In genomic region chr10:127738151-127738882, GRCm38 (mm10) we compare ENCODE assay signal across 8 mouse cellular contexts. TPM values are rescaled to one million over a fixed set of nuclear protein-coding genes. Genes with fewer than 3 reads are reported as not detected.
DNase-seq lines count a peak whose midpoint lies in the region; TF ChIP-seq lines count a peak whose summit lies in the region.

No protein-coding gene starts in this region.

- H3K9ac ChIP-seq in CH12.LX (ENCODE audit: insufficient read depth, low read depth), result no peak overlapping the region

- TF ChIP-seq RAD21 in CH12.LX (IDR thresholded peaks at IDR 0.05; ENCODE audit: low read depth, low read length), result peak; percentile 28

- 48% methylated on average over 13 of the region's 13 CpGs for WGBS in limb, embryonic 10.5 days

- no peak for TF ChIP-seq EP300 in CH12.LX (IDR thresholded peaks at IDR 0.05; ENCODE audit: low read length)

- H3K27me3 ChIP-seq in CH12.LX (replicated peaks), result peaks cover 16% of the 10 kb centered on the region
- H3K27me3 ChIP-seq in limb, embryonic 10.5 days (ENCODE audit: low read depth, poor library complexity, severe bottlenecking), result no peaks in the 10 kb centered on the region

- DNase-seq in A20 (ENCODE audit: low read depth, low spot score), result peak; percentile 71
- peak; percentile 42 for DNase-seq in CH12.LX (ENCODE audit: extremely low read depth)
- peak; percentile 49 for DNase-seq in embryo, embryonic 11 days
- DNase-seq in heart, postnatal 36 days, result peak; percentile 56 to 57
- DNase-seq in limb, embryonic 10.5 days (ENCODE audit: low spot score), result peak; percentile 58
- peak; percentile 67 for DNase-seq in naive thymus-derived CD4-positive, alpha-beta T cell, adult 2 months (ENCODE audit: low read depth)
- no peak for DNase-seq in gastrocnemius, postnatal 14 days
- DNase-seq in left cerebral cortex, postnatal 36 days (ENCODE audit: low spot score in 2 of 2), result no peak

- H3K27ac ChIP-seq in CH12.LX (ENCODE audit: insufficient read depth, low read depth), result no peak overlapping the region
- H3K27ac ChIP-seq in limb, embryonic 10.5 days, result no peak overlapping the region

- no peak for TF ChIP-seq POLR2A in CH12.LX (IDR thresholded peaks at IDR 0.05; ENCODE audit: low read depth, low read length)

- peak overlapping the region; percentile 39; the same call in 1 of the 2 replicates for H3K4me2 ChIP-seq in CH12.LX (ENCODE audit: insufficient read depth, low read depth, poor library complexity, severe bottlenecking)

- peaks cover 5 to 20% of the 10 kb centered on the region in 2 experiments; a peak in 2 of 4 replicates for H3K4me1 ChIP-seq in CH12.LX (ENCODE audit: control insufficient read depth in 1 of 2, insufficient read depth in 2 of 2)
- H3K4me1 ChIP-seq in limb, embryonic 10.5 days, result peaks cover 19% of the 10 kb centered on the region

- H3K36me3 ChIP-seq in CH12.LX (replicated peaks in 1 of 2; ENCODE audit: control insufficient read depth in 1 of 2, insufficient read depth in 1 of 2, low read length in 1 of 2), result peaks cover 21 to 22% of the 10 kb centered on the region in 2 experiments
- H3K36me3 ChIP-seq in limb, embryonic 10.5 days, result peaks cover 23% of the 10 kb centered on the region

- TF ChIP-seq CTCF in CH12.LX (conservative IDR thresholded peaks at IDR 0.05 in 1 of 2, IDR thresholded peaks at IDR 0.05 in 1 of 2; ENCODE audit: low read depth in 2 of 2, low read length in 2 of 2), result peak; percentile 36 to 67

- no peaks in the 10 kb centered on the region for H3K9me3 ChIP-seq in CH12.LX (replicated peaks; ENCODE audit: low read length)
- no peaks in the 10 kb centered on the region for H3K9me3 ChIP-seq in limb, embryonic 10.5 days (replicated peaks)

- in situ Hi-C loops in CH12.LX (cut with MboI; ENCODE audit: low pct_ligation_motif_present, low pct_unique_long_range_greater_than_20kb, low sequenced_read_pairs), result loop anchor here (10.0 to 25.0 kb wide), 3 partner anchors 64 to 199 kb away; no protein-coding TSS in a partner anchor

- peak overlapping the region in 2 of 3 experiments; percentile 10 to 43 for H3K4me3 ChIP-seq in CH12.LX (replicated peaks in 1 of 3; ENCODE audit: low read depth in 2 of 3, low read length in 2 of 3, poor library complexity in 1 of 3)
- peak overlapping the region; percentile 17; the same call in 1 of the 2 replicates for H3K4me3 ChIP-seq in limb, embryonic 10.5 days

- intact Hi-C loops in heart, postnatal 36 days (cut with DNase I), result loop anchor here (1.0 to 5.0 kb wide), 4 partner anchors 96 to 269 kb away; partner anchors contain the start of genes Hsd17b6 and Stat6
- intact Hi-C loops in gastrocnemius, postnatal 14 days (cut with DNase I; ENCODE audit: low total_unique reads), result loop anchor here (5.0 to 10.0 kb wide), 2 partner anchors 94 to 199 kb away; partner anchors contain the start of gene Stat6
- intact Hi-C loops in left cerebral cortex, postnatal 36 days (cut with DNase I), result loop anchor here (2.0 kb wide), 1 partner anchor 44 kb away; no protein-coding TSS in a partner anchor

- dilution Hi-C loops in CH12.LX (cut with MboI; ENCODE audit: extremely low pct_ligation_motif_present, extremely low pct_unique_long_range_greater_than_20kb, low sequenced_read_pairs), result no loop called here

- H3K79me2 ChIP-seq in CH12.LX (replicated peaks; ENCODE audit: control insufficient read depth, extremely low read depth, insufficient read depth, poor library complexity, severe bottlenecking), result peaks cover 5% of the 10 kb centered on the region; the same call in 1 of the 2 replicates

TF ChIP-seq in CH12.LX, 34 proteins besides CTCF, POLR2A, EP300 and RAD21:
- TF ChIP-seq SIN3A (IDR thresholded peaks at IDR 0.05; ENCODE audit: low read length) (no peak), SMC3 (IDR thresholded peaks at IDR 0.05; ENCODE audit: low read depth, low read length) (peak; percentile 41)

RNA-seq across cellular contexts. Expression of gene Zbtb39, which starts 1.0 kb away (rescaled TPM):
- 3.7 and 4.2 TPM in 2 replicates for total RNA-seq in CH12.LX (2012; rRNA removed)
- total RNA-seq in CH12.LX (2014; rRNA removed), result 0.63 and 1.1 TPM in 2 replicates
- polyA plus RNA-seq in CH12.LX (2012; ENCODE audit: insufficient read length, low read depth), result 4.0 and 5.0 TPM in 2 replicates
- 1 to 10 TPM; 6.8 to 7.8 TPM for total RNA-seq in heart, postnatal 36 days (2021)
- 5.1 and 5.5 TPM in 2 replicates for polyA plus RNA-seq in limb, embryonic 10.5 days (2016; fragmentation: Nextera tagmentation; extraction: Ambion mirVana)
- total RNA-seq in gastrocnemius, postnatal 14 days (2021), result 1 to 10 TPM; 4.7 to 4.9 TPM
- total RNA-seq in left cerebral cortex, postnatal 36 days (2021), result 1 to 10 TPM; 8.8 to 9.6 TPM

RNA-seq across cellular contexts. Expression of gene Gpr182, which starts 13.2 kb away (rescaled TPM):
- total RNA-seq in CH12.LX (2012; rRNA removed) (0.04 TPM in 1 of 2 replicates, not detected in the other), CH12.LX (2014; rRNA removed) (not detected in 2 replicates)
- 0.05 and 0.13 TPM in 2 replicates for polyA plus RNA-seq in CH12.LX (2012; ENCODE audit: insufficient read length, low read depth)
- total RNA-seq in heart, postnatal 36 days (2021), result 1 to 10 TPM; 3.5 to 4.0 TPM
- polyA plus RNA-seq in limb, embryonic 10.5 days (2016; fragmentation: Nextera tagmentation; extraction: Ambion mirVana), result 0.50 and 0.51 TPM in 2 replicates
- under 1 TPM; 0.47 to 0.80 TPM for total RNA-seq in gastrocnemius, postnatal 14 days (2021)
- total RNA-seq in left cerebral cortex, postnatal 36 days (2021), result 1 to 10 TPM; 1.5 to 1.6 TPM

RNA-seq across cellular contexts. Expression of gene Tac2, which starts 14.0 kb away (rescaled TPM):
- total RNA-seq in CH12.LX (2012; rRNA removed), result not detected in 2 replicates
- total RNA-seq in CH12.LX (2014; rRNA removed), result not detected in 2 replicates
- not detected in 2 replicates for polyA plus RNA-seq in CH12.LX (2012; ENCODE audit: insufficient read length, low read depth)
- total RNA-seq in heart, postnatal 36 days (2021), result not detected
- polyA plus RNA-seq in limb, embryonic 10.5 days (2016; fragmentation: Nextera tagmentation; extraction: Ambion mirVana), result 2.1 and 2.8 TPM in 2 replicates
- not detected for total RNA-seq in gastrocnemius, postnatal 14 days (2021)
- 10 to 100 TPM; 15.5 to 17.5 TPM for total RNA-seq in left cerebral cortex, postnatal 36 days (2021)

RNA-seq across cellular contexts. Expression of gene Rdh1, which starts 21.2 kb away (rescaled TPM):
- total RNA-seq in CH12.LX (2012; rRNA removed), result not detected in 2 replicates
- 0.05 TPM in 1 of 2 replicates, not detected in the other for total RNA-seq in CH12.LX (2014; rRNA removed)
- not detected in 2 replicates for polyA plus RNA-seq in CH12.LX (2012; ENCODE audit: insufficient read length, low read depth)
- total RNA-seq in heart, postnatal 36 days (2021), result under 1 TPM in 1 of 2 experiments, not detected in 1; 0.08 TPM
- not detected in 2 replicates for polyA plus RNA-seq in limb, embryonic 10.5 days (2016; fragmentation: Nextera tagmentation; extraction: Ambion mirVana)
- under 1 TPM in 1 of 2 experiments, not detected in 1; 0.16 TPM for total RNA-seq in gastrocnemius, postnatal 14 days (2021)
- under 1 TPM; 0.15 to 0.36 TPM for total RNA-seq in left cerebral cortex, postnatal 36 days (2021)

RNA-seq across cellular contexts. Expression of gene Rdh16f1, which starts 21.3 kb away (rescaled TPM):
- total RNA-seq in CH12.LX (2012; rRNA removed) (not detected in 2 replicates), CH12.LX (2014; rRNA removed) (not detected in 2 replicates)
- not detected in 2 replicates for polyA plus RNA-seq in CH12.LX (2012; ENCODE audit: insufficient read length, low read depth)
- under 1 TPM in 1 of 2 experiments, not detected in 1; 0.11 TPM for total RNA-seq in heart, postnatal 36 days (2021)
- polyA plus RNA-seq in limb, embryonic 10.5 days (2016; fragmentation: Nextera tagmentation; extraction: Ambion mirVana), result not detected in 2 replicates
- total RNA-seq in gastrocnemius, postnatal 14 days (2021), result under 1 TPM; 0.24 to 0.51 TPM
- total RNA-seq in left cerebral cortex, postnatal 36 days (2021), result under 1 TPM; 0.57 to 0.66 TPM

Comparison
In these comparisons a context has a peak if more than half of its experiments do, and no peak if none do; other contexts are left out.
1. DNase-seq: peak in A20 (single experiment), CH12.LX (single experiment), embryo, embryonic 11 days (single experiment), heart, postnatal 36 days (2 of 2), limb, embryonic 10.5 days (single experiment) and naive thymus-derived CD4-positive, alpha-beta T cell, adult 2 months (single experiment); none in gastrocnemius, postnatal 14 days (single experiment) and left cerebral cortex, postnatal 36 days (0 of 2).
2. RNA of gene Tac2, which starts 14.0 kb away (total RNA-seq): 15.5 to 17.5 TPM in left cerebral cortex, postnatal 36 days; not detected in gastrocnemius, postnatal 14 days, not detected in CH12.LX and not detected in heart, postnatal 36 days; every median in the first group is over 10 times any median in the second.